Mouse (Mus musculus) kidney, embryonic 14.5 days (tissue): ENCODE measurements around the gene Cwc25. TPM values are rescaled to one million over a fixed set of nuclear protein-coding genes. Genes with fewer than 3 reads are reported as not detected.
A peak's percentile ranks its signal among the peaks of the same experiment; 100 is the strongest.

Experiments used
- ATAC-seq: fragments of 200-750 bp; cut with Nextera tagmentation; 2 replicates; pipeline ENCODE4 v1.8.0; 2017; ENCODE audit warnings: moderate number of reproducible peaks, mild to moderate bottlenecking, moderate TSS enrichment, moderate library complexity; ENCODE audit not compliant: low FRiP score, low TSS enrichment
- H3K27ac ChIP-seq: fragments of 300-500 bp; sonication (generic); 2 replicates; pipeline ENCODE4 v1.5.1; 2014; ENCODE audit warnings: low read depth, mild to moderate bottlenecking, low read length, moderate library complexity, mixed read lengths
- H3K27me3 ChIP-seq: fragments of 300-500 bp; sonication (generic); 2 replicates; pipeline ENCODE4 v1.6.1; 2014; ENCODE audit warnings: mild to moderate bottlenecking, low read length; ENCODE audit not compliant: control insufficient read depth, insufficient read depth
- H3K36me3 ChIP-seq: fragments of 300-500 bp; sonication (generic); 2 replicates; pipeline ENCODE4 v1.6.1; 2014; ENCODE audit warnings: low read length, mixed read lengths; ENCODE audit not compliant: control insufficient read depth, insufficient read depth
- H3K4me1 ChIP-seq: fragments of 300-500 bp; sonication (generic); 2 replicates; pipeline ENCODE4 v1.6.1; 2014; ENCODE audit warnings: low read length, mixed read lengths; ENCODE audit not compliant: control insufficient read depth, insufficient read depth
- H3K4me2 ChIP-seq: fragments of 300-500 bp; sonication (generic); replicated peaks from 2 replicates; pipeline ENCODE4 v1.6.1; 2014; ENCODE audit warnings: low read depth, mild to moderate bottlenecking, low read length
- H3K4me3 ChIP-seq: fragments of 300-500 bp; sonication (generic); 2 replicates; pipeline ENCODE4 v1.5.1; 2014; ENCODE audit warnings: mild to moderate bottlenecking, low read length
- H3K9ac ChIP-seq: fragments of 300-500 bp; sonication (generic); 2 replicates; pipeline ENCODE4 v1.6.1; 2014; ENCODE audit warnings: low read depth, mild to moderate bottlenecking, low read length, moderate library complexity
- H3K9me3 ChIP-seq: fragments of 300-500 bp; sonication (generic); 2 replicates; pipeline ENCODE4 v1.6.1; 2016; ENCODE audit warnings: low read length; ENCODE audit not compliant: control insufficient read depth
- WGBS: fragments of 180-500 bp; shearing (Covaris S2); extraction: QIAGEN DNeasy Blood & Tissue Kit; methylation state at CpG from one replicate; pipeline ENCODE4 v1.1.7; 2014; 5-methylcytosine and 5-hydroxymethylcytosine counted together
- polyA plus RNA-seq: library from polyadenylated mRNA; unstranded; fragments of >200 nt; fragmentation: Nextera tagmentation; extraction: Ambion mirVana; gene quantifications from 2 replicates; pipeline ENCODE4 v1.2.1, GENCODE M21; 2014

Cwc25 gene
- polyA plus RNA-seq, 1 experiment from 2014 or later = 13.7 TPM

GRCm38 (mm10) chr11:97702393-97702745 lies 64.0 kb downstream of the Cwc25 start:
- H3K36me3 ChIP-seq = peaks cover 25% of the 10 kb centered on the region
- H3K27ac ChIP-seq = peak overlapping the region; percentile 65
- WGBS = 0% methylated on average over 24 of the region's 24 CpGs
- peak; percentile 0 for ATAC-seq
- H3K9ac ChIP-seq = peak overlapping the region; percentile 62
- H3K4me3 ChIP-seq = peak overlapping the region; percentile 68
- peaks cover 17% of the 10 kb centered on the region for H3K4me1 ChIP-seq
- H3K9me3 ChIP-seq = no peaks in the 10 kb centered on the region
- H3K27me3 ChIP-seq = no peaks in the 10 kb centered on the region
- H3K4me2 ChIP-seq = peak overlapping the region; percentile 51

- Histone ChIP-seq H3K36me3 (peaks cover 19% of the 10 kb centered on the region), H3K27me3 (no peaks in the 10 kb centered on the region), H3K9ac (no peak overlapping the region), H3K9me3 (no peaks in the 10 kb centered on the region), H3K27ac (no peak overlapping the region), H3K4me3 (peak overlapping the region; percentile 79; the same call in 1 of the 2 replicates), H3K4me2 (peak overlapping the region; percentile 95), H3K4me1 (peaks cover 23% of the 10 kb centered on the region)
- 51% methylated on average over 15 of the region's 15 CpGs for WGBS
- ATAC-seq = no peak
Observed at GRCm38 (mm10) chr11:97701581-97702392, 64.6 kb downstream of the Cwc25 start.

GRCm38 (mm10) chr11:97700746-97701580 lies 65.4 kb downstream of the Cwc25 start:
- Histone ChIP-seq H3K4me1 (peaks cover 31% of the 10 kb centered on the region), H3K4me3 (peak overlapping the region; percentile 79), H3K36me3 (peaks cover 11% of the 10 kb centered on the region), H3K4me2 (peak overlapping the region; percentile 95), H3K9ac (peak overlapping the region; percentile 88), H3K27ac (peak overlapping the region; percentile 99), H3K9me3 (no peaks in the 10 kb centered on the region), H3K27me3 (no peaks in the 10 kb centered on the region)
- ATAC-seq = no peak
- WGBS = 15% methylated on average over 30 of the region's 30 CpGs

GRCm38 (mm10) chr11:97700003-97700745 lies 66.2 kb downstream of the Cwc25 start, which contains the start of gene Pcgf2:
Pcgf2 (minus strand) TSS chr11:97700497.
- H3K27ac ChIP-seq = peak within 1 kb of the TSS; percentile 99
- H3K36me3 ChIP-seq = peaks cover 5% of the 10 kb centered on the region; the same call in 1 of the 2 replicates
- no peaks in the 10 kb centered on the region for H3K9me3 ChIP-seq
- H3K4me1 ChIP-seq = peaks cover 39% of the 10 kb centered on the region
- H3K27me3 ChIP-seq = no peaks in the 10 kb centered on the region
- ATAC-seq = peak; percentile 7
- H3K4me2 ChIP-seq = peak within 1 kb of the TSS; percentile 95
- peak within 1 kb of the TSS; percentile 88 for H3K9ac ChIP-seq
- under 1% methylated on average over 85 of the region's 85 CpGs for WGBS
- peak within 1 kb of the TSS; percentile 79 for H3K4me3 ChIP-seq

GRCm38 (mm10) chr11:97699626-97700002 lies 66.7 kb downstream of the Cwc25 start:
- Histone ChIP-seq H3K36me3 (peaks cover 2% of the 10 kb centered on the region; the same call in 1 of the 2 replicates), H3K9ac (peak overlapping the region; percentile 88), H3K4me2 (peak overlapping the region; percentile 95), H3K4me1 (peaks cover 43% of the 10 kb centered on the region), H3K4me3 (peak overlapping the region; percentile 79), H3K27ac (peak overlapping the region; percentile 99), H3K9me3 (no peaks in the 10 kb centered on the region), H3K27me3 (no peaks in the 10 kb centered on the region)
- ATAC-seq = peak; percentile 45
- WGBS = 0% methylated on average over 6 of the region's 9 CpGs

GRCm38 (mm10) chr11:97698741-97699611 lies 67.4 kb downstream of the Cwc25 start:
- H3K4me1 ChIP-seq = peaks cover 47% of the 10 kb centered on the region
- WGBS = 1% methylated on average over 49 of the region's 63 CpGs
- peak; percentile 3; the same call in 1 of the 2 replicates for ATAC-seq

GRCm38 (mm10) chr11:97697891-97698529 lies 68.3 kb downstream of the Cwc25 start:
- Histone ChIP-seq H3K36me3 (peaks cover 3% of the 10 kb centered on the region; the same call in 1 of the 2 replicates), H3K4me1 (peaks cover 49% of the 10 kb centered on the region), H3K9ac (peak overlapping the region; percentile 88), H3K27ac (peak overlapping the region; percentile 99), H3K4me3 (peak overlapping the region; percentile 79), H3K9me3 (no peaks in the 10 kb centered on the region), H3K4me2 (peak overlapping the region; percentile 91), H3K27me3 (no peaks in the 10 kb centered on the region)
- ATAC-seq = peak; percentile 2; the same call in 1 of the 2 replicates
- 4% methylated on average over 14 of the region's 14 CpGs for WGBS

More at GRCm38 (mm10) chr11:97698741-97699611, 67.4 kb downstream of the Cwc25 start:
- H3K4me3 ChIP-seq = peak overlapping the region; percentile 79
- H3K27me3 ChIP-seq = no peaks in the 10 kb centered on the region
- no peaks in the 10 kb centered on the region for H3K36me3 ChIP-seq
- H3K9me3 ChIP-seq = no peaks in the 10 kb centered on the region
- H3K9ac ChIP-seq = peak overlapping the region; percentile 88
- peak overlapping the region; percentile 91 for H3K4me2 ChIP-seq
- H3K27ac ChIP-seq = peak overlapping the region; percentile 99
